Mouse (Mus musculus): Measurements from ENCODE around the gene Smg8. TPM values are rescaled to one million over a fixed set of nuclear protein-coding genes. Genes with fewer than 3 reads are reported as not detected.
A peak's percentile ranks its signal among the peaks of the same experiment; 100 is the strongest.

Smg8 gene
- 10 to 100 TPM; 16.7 to 18.2 TPM for total RNA-seq (2021)
- long read RNA-seq, experiment 1, transcript Smg8-201 (4 exons, 3,218 nt), result major isoform, 11 of 13 reads
- long read RNA-seq, experiment 1, partial matches to known transcripts, result 2 of 13 reads
- long read RNA-seq, experiment 1, other reads (novel, unspliced or antisense), result 0 of 13 reads
- long read RNA-seq, experiment 2, transcript Smg8-201 (4 exons, 3,218 nt), result major isoform, 5 of 5 reads
- long read RNA-seq, experiment 2, partial matches to known transcripts, result 0 of 5 reads
- long read RNA-seq, experiment 2, other reads (novel, unspliced or antisense), result 0 of 5 reads

DNA sequence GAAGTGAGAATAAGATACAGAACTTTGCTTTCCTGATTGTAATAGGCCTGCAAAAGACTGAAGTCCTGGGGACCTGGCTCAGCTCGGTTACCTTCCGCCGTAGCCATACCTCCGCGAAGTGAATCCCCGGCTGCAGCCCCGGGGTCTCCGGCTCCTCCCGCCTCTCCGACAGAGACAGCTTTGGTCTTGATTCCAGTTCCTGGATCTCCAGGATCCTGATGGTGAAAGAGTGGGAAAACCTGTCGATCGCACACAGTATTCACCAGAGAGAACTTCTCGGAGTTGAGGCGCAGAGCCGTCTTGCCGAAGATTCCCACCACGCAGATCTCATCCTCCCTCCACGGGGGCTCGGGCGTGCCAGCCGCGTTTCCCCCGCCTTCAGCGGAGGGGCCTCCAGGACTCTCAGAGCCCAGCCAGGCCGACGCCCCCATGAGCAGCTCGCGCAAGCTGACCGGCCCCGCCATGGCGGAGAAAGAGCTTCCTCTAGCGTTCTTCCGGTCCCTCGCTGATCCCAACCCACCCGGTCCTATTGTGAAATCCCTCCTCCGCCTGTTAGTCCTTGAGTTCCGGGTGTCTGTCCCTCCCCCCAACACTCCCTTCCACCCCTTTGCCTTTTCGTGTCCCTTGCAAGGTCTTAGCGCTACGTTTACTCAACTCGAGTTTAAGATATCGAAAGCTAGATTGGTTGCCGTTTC lies at the start of gene Smg8:
Gene Smg8 (minus strand): TSS at position 485 of the 695 bp plus-strand sequence.
- peak; percentile 76 to 82 for DNase-seq (ENCODE audit: low spot score in 2 of 2)

DNA sequence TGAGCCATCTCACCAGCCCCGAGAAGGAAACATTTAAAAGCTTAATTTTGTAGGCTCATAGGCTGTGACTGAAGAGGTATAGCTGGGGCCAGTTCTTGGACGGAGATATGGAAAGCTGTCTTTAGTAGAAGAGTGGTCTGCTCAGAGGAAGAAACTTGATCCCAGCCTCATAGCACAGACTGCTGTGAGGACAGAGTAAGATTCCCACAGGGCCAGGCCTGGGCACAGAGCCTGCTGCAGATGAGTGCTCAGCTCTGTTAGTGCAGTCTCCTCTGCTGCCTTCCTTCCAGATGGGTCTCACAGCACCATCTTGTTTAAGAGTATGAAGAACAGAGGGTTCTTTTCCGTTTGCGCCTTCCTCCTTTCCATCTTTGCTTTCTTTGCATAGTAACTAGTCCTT lies 49.7 kb upstream of the Smg8 start:
- no peak for DNase-seq (ENCODE audit: low spot score in 2 of 2)

- peak; percentile 83 to 91 for DNase-seq (ENCODE audit: low spot score in 2 of 2)
Measured at GRCm38 (mm10) chr11:87126824-87127816, 40.5 kb upstream of the Smg8 start, which contains the start of gene Trim37. Trim37 (plus strand) TSS chr11:87127077.

DNA sequence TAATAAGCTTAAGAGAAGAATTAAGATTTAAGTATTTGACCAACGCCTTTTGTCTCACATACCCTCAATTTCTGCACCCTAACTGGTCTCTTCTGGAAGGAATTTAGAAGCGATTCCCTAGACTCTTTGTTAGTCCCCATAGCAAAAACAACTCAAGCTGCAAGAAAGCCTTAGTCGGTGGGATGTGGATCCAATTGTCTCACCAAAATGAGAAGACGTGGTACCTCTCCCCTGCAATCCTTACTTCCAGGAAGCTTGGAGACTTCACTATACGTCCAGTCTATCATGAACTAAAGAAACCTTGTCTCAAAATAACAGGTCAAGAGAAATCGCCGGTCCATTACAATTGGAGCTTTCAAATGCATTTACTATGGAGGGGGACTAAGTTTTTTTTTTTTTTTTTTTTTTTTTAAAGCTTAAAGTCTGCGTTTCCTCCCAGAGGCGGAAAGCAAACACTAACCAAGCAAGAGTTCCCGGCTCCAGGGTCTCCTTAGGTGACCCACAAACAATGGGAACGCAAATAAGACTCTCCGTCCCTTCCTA lies 39.8 kb upstream of the Smg8 start:
- no peak for DNase-seq (ENCODE audit: low spot score in 2 of 2)

DNA sequence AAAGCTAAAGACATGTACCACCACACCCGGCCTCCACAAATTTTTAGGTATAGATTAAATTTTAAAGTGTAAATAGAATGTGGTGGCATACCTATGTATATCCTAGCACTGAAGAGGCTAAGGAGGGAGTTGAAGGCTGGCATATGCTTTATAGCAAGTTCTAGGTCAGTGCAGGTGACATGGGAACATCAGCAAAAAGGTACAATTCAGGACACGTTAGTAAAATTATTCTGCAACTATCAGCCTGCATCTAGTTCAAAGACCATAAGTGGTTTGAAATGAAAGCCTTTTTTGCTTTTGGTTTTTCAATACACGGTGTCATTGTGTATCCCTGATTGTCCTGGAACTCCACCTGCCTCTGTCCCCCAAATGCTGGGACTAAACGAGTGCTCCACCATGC lies 39.0 kb upstream of the Smg8 start:
- DNase-seq (ENCODE audit: low spot score in 2 of 2), result no peak

GRCm38 (mm10) chr11:87121864-87122263 lies 35.3 kb upstream of the Smg8 start:
- no peak for DNase-seq (ENCODE audit: low spot score in 2 of 2)

GRCm38 (mm10) chr11:87110172-87110909 lies 23.8 kb upstream of the Smg8 start:
- no peak for DNase-seq (ENCODE audit: low spot score in 2 of 2)

DNA sequence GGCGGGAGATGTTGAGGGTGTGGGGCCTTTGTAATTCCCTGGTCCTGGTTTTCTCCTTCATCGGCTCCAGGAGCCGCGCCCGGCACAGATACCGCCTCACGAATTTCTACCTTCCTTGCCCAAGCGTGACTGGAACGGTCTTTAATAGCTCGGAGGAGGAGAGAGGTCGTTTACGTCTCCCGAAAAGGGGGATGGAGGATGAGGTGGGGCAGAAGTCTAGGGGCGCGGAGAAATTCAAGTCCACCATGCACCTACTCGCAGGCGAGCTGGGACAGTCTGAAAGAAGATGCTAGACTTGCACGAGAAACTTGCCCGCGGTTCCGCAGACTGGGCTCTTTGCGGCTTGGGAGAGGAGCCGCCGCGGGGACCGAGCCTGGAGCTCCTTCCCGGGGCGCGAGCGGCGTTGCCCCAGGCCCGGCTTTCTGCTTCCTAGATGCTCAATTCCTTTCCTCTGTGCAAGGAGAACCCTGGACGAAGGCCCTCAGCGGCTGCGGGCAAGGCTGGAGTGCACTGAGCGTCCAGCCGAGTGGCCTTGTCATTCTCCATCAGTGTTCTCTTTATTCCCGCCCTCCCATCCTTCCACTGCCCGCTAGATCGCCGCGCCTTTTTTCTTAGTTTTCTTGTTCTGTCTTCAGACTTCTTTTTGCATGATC lies 23.1 kb upstream of the Smg8 start:
- peak; percentile 5 to 14 for DNase-seq (ENCODE audit: low spot score in 2 of 2)

DNA sequence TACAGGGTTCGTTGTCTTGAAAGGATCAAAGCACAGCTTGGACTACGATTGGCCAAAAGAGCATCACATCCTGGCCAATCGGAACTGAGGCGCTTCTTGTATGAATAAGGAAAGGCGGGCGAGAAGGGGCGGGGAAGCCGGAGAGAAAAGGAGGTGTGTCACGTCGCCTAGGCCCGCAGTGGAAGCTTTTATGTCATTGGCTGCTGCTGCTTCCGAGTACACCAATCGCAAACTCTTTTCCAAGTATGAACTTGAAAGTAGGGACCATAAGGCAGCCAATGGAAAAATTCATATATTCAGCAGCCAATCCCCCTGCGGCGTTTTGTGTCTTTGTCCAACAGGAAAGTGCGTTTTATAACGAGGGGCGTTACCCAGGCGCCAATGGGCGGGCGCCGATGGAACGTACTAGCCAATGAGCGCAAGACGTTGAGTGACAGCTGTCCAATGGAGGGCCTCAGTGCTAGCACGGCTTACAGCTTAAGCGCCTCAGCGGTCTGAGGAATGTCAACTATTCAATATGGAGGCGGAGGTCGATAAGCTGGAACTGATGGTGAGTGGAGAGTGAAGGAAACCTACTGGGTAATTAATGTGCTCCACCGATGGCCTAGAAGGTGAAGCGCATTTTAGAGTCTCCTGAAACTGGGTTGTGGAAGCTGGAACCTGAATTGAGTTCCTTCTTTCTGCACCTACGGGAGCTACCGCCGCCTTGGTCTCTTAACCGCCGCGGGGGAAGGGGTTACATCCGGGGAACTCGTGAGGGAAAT lies 22.4 kb upstream of the Smg8 start, which contains the start of gene Ska2:
Gene Ska2 (plus strand): TSS at position 480 of the 764 bp plus-strand sequence.
- DNase-seq (ENCODE audit: low spot score in 2 of 2), result peak; percentile 90 to 96

DNA sequence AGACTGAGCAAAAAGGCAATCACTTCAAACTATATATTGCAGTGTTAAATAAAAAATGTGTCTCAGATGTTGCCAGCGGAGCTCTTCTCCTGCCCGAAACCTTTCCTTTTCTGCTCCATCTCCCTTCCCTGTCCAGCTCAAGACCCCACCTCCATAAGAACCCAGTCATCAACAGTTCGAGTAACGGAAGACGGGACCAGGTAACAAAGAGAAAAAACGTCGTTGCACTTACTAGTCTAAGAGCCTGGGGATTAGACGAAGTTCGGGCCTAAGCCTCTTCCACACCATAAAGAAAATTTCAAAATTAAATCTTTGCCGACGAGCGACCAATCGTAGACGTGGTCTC lies 21.8 kb upstream of the Smg8 start, which contains the start of gene Prr11:
Gene Prr11 (minus strand): TSS at position 300 of the 346 bp plus-strand sequence.
- DNase-seq (ENCODE audit: low spot score in 2 of 2), result no peak

DNA sequence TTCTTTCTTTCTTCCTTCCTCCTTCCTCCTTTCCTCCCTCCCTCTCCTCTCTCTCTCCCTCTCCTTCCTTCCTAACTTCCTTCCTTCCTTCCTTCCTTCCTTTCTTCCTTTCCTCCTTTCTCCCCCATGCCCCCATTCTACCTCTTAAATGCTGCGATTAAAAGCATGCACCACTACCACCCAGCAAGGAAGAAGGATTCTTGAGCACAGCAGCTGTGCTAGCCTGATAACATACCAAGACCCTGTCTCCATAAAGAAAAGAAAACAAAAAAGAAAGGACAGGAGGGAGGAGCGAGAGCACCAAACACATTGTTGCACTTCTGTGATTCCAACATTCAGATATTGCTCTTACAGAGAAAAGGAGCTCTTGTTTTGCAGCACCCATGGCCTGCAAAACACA lies 568 bp upstream of the Smg8 start:
- no peak for DNase-seq (ENCODE audit: low spot score in 2 of 2)

- DNase-seq (ENCODE audit: low spot score in 2 of 2), result no peak
Measured at GRCm38 (mm10) chr11:87085461-87085860, 1.1 kb downstream of the Smg8 start.

GRCm38 (mm10) chr11:87083712-87084111 lies 2.9 kb downstream of the Smg8 start:
- no peak for DNase-seq (ENCODE audit: low spot score in 2 of 2)

DNA sequence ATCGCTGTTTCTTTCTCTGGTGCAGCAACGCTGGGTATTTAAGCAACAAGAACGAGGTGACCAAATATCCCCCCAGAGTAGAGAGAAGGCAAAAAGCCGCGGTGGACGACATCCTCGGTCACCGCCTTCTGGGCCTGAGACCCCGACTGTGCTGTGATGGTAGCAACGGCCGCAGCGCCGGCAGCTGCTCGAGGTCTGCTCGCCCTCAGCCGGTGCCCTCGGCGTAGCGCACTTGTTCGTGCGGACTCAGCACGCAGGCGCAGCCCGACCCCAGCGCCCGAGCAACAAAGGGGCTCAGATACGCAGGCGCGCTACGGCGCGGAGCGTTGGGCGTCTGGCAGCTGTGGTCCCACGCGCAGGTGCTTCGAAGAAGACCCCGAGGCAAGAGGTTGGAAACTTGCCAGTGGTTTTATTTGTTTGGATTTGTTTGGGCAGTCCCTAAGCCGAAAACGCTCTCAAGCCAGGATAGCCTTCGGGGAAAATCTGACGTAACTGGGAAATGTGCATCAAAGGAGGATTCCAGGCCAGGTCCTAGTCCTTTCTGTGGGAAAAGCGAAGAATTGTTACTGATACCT lies 12.6 kb downstream of the Smg8 start, which contains the start of gene Gdpd1:
Gene Gdpd1 (minus strand): TSS at position 197 of the 575 bp plus-strand sequence.
- peak; percentile 85 to 91 for DNase-seq (ENCODE audit: low spot score in 2 of 2)

GRCm38 (mm10) chr11:87073343-87073865 lies 13.2 kb downstream of the Smg8 start:
- peak; percentile 66 to 74 for DNase-seq (ENCODE audit: low spot score in 2 of 2)

DNA sequence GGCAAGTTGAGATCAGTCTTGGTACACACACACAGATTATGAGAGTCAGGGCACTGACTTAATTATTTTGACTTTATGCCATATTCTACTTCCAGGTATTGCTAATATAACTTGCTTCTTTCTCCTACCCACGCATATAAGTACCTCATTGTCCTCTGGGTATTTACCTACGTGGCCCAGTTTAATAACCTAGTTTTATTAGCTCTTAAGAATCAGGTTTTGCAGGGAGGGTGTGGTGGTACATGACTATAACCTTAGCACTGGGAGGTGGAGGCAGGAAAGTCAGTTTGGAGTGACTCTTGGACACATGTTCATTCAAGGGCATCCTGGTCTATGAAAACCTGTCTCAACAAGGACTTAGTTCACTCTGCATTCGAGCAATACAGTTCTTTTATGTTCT lies 24.5 kb downstream of the Smg8 start:
- no peak for DNase-seq (ENCODE audit: low spot score in 2 of 2)

- DNase-seq (ENCODE audit: low spot score in 2 of 2), result no peak
Measured at GRCm38 (mm10) chr11:87060410-87060809, 26.2 kb downstream of the Smg8 start.

DNA sequence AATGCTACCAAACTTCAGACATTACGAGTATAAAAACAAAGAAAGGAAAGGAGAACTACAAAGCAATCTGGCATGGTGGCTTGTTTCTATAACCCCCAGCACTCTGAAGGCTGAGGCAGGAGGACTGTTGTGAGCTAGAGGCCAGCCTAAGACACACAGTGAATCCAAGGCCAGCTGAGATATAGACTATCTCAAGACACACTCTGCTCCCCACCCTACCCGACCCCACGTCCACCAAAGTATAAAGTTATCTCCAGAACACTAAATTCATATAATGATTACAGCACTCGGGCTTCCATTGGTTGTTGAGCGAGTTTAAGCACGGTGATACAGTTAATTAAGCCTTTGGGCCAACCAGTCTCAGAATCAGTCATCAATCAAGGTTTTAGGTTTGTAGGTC lies 30.3 kb downstream of the Smg8 start:
- DNase-seq (ENCODE audit: low spot score in 2 of 2), result no peak

Data from left cerebral cortex, adult 18-20 months (tissue).